Mouse (Mus musculus): ENCODE measurements around the gene Lamb1. TPM values are rescaled to one million over a fixed set of nuclear protein-coding genes. Genes with fewer than 3 reads are reported as not detected.
A peak's percentile ranks its signal among the peaks of the same experiment; 100 is the strongest.

Lamb1 gene
- polyA plus RNA-seq, 1 experiment from 2014 or later = 83.4 TPM

DNA sequence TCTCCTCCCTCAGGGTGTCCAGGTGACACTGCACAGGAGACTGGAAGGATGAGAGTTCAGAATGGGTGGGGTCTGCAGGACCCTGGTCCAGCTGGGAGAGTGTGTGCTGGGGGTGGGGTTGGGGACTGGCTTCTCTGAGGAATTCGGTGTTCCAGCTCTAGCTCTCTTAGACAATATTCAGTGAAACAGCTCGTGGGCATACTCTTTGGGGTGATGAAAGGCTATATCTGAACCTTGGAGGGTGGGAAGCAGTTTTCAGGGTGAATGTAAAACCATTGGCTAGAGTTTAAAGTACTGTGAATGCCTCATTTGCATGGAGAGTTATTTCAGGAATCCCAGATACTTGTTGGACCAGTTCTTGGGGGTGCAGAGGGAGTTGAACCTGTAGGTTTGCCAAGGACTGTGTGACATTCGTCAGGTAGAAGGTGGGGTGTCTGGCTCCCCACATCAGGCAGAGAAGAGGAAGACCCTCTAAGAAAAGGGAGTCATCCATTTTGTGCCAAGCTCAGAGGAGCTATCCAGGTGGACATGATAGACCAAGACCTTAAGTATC, 25.9 kb upstream of the Lamb1 start:
- Histone ChIP-seq H3K27me3 (replicated peaks) (no peaks in the 10 kb centered on the region), H3K4me1 (no peaks in the 10 kb centered on the region), H3K36me3 (no peaks in the 10 kb centered on the region), H3K9me3 (no peaks in the 10 kb centered on the region), H3K9ac (no peak overlapping the region), H3K4me3 (replicated peaks) (no peak overlapping the region), H3K4me2 (no peak overlapping the region), H3K27ac (no peak overlapping the region)
- ATAC-seq (ENCODE audit: insufficient read depth, low FRiP score, low read depth) = no peak
- WGBS = 64% methylated on average over 3 of the region's 3 CpGs

GRCm38 (mm10) chr12:31239798-31240197, 25.2 kb upstream of the Lamb1 start:
- 60% methylated on average over 4 of the region's 4 CpGs for WGBS
- H3K4me3 ChIP-seq (replicated peaks) = no peak overlapping the region
- H3K36me3 ChIP-seq = no peaks in the 10 kb centered on the region
- H3K27ac ChIP-seq = no peak overlapping the region
- no peak overlapping the region for H3K4me2 ChIP-seq
- ATAC-seq (ENCODE audit: insufficient read depth, low FRiP score, low read depth) = no peak
- no peaks in the 10 kb centered on the region for H3K9me3 ChIP-seq
- H3K4me1 ChIP-seq = no peaks in the 10 kb centered on the region
- H3K27me3 ChIP-seq (replicated peaks) = no peaks in the 10 kb centered on the region
- H3K9ac ChIP-seq = no peak overlapping the region

- H3K36me3 ChIP-seq = no peaks in the 10 kb centered on the region
- no peak within 1 kb of the TSS for H3K4me2 ChIP-seq
- 90% methylated on average over 5 of the region's 5 CpGs for WGBS
- H3K27me3 ChIP-seq (replicated peaks) = no peaks in the 10 kb centered on the region
- H3K27ac ChIP-seq = no peak within 1 kb of the TSS
- H3K9ac ChIP-seq = no peak within 1 kb of the TSS
- H3K4me3 ChIP-seq (replicated peaks) = no peak within 1 kb of the TSS
- H3K4me1 ChIP-seq = no peaks in the 10 kb centered on the region
- no peak for ATAC-seq (ENCODE audit: insufficient read depth, low FRiP score, low read depth)
- no peaks in the 10 kb centered on the region for H3K9me3 ChIP-seq
These were observed 24.6 kb upstream of the Lamb1 start, which contains the start of gene Gm6993 for GRCm38 (mm10) chr12:31240470-31240869. TSS of gene Gm6993 (plus strand) at chr12:31240770.

GRCm38 (mm10) chr12:31241595-31242342, 23.3 kb upstream of the Lamb1 start:
- Histone ChIP-seq H3K4me2 (no peak overlapping the region), H3K4me3 (replicated peaks) (no peak overlapping the region), H3K27ac (no peak overlapping the region), H3K36me3 (no peaks in the 10 kb centered on the region), H3K9me3 (no peaks in the 10 kb centered on the region), H3K27me3 (replicated peaks) (no peaks in the 10 kb centered on the region), H3K4me1 (0 out of 2 replicates have a peak, but pooled peaks cover 2% of the 10 kb centered on the region), H3K9ac (no peak overlapping the region)
- no peak for ATAC-seq (ENCODE audit: insufficient read depth, low FRiP score, low read depth)
- WGBS = 48% methylated on average over 6 of the region's 6 CpGs

DNA sequence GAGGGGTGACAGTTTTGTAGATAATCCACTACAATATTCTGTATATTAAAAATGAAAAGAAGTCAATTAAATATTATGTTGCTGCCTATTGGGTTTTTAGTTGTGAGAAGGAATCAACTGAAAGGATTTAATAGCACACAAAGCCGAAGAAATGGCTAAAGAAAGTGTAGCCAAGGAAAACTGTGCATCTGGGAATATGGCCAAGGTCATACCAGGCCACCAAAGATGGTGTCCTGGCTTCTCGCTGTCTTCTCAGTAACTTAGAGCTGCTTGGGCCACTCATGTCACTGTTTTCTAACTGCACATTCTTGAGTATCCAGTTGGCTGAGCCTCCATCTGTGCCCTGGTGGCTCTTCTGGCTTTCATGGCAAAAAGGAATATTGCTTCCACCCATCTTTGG, 21.0 kb upstream of the Lamb1 start:
- H3K9me3 ChIP-seq = no peaks in the 10 kb centered on the region
- no peak overlapping the region for H3K9ac ChIP-seq
- no peak overlapping the region for H3K4me3 ChIP-seq (replicated peaks)
- H3K4me1 ChIP-seq = 0 out of 2 replicates have a peak, but pooled peaks cover 7% of the 10 kb centered on the region
- H3K27me3 ChIP-seq (replicated peaks) = no peaks in the 10 kb centered on the region
- no peak overlapping the region for H3K27ac ChIP-seq
- no peaks in the 10 kb centered on the region for H3K36me3 ChIP-seq
- no peak for ATAC-seq (ENCODE audit: insufficient read depth, low FRiP score, low read depth)
- WGBS = 56% methylated on average over 2 of the region's 2 CpGs
- no peak overlapping the region for H3K4me2 ChIP-seq

GRCm38 (mm10) chr12:31244691-31245090, 20.3 kb upstream of the Lamb1 start:
- Histone ChIP-seq H3K9me3 (no peaks in the 10 kb centered on the region), H3K27ac (no peak overlapping the region), H3K9ac (no peak overlapping the region), H3K4me1 (0 out of 2 replicates have a peak, but pooled peaks cover 8% of the 10 kb centered on the region), H3K4me2 (no peak overlapping the region), H3K27me3 (replicated peaks) (no peaks in the 10 kb centered on the region), H3K4me3 (replicated peaks) (no peak overlapping the region), H3K36me3 (no peaks in the 10 kb centered on the region)
- ATAC-seq (ENCODE audit: insufficient read depth, low FRiP score, low read depth) = no peak
- 84% methylated on average over 3 of the region's 3 CpGs for WGBS

- Histone ChIP-seq H3K4me1 (0 out of 2 replicates have a peak, but pooled peaks cover 8% of the 10 kb centered on the region), H3K9ac (no peak overlapping the region), H3K9me3 (no peaks in the 10 kb centered on the region), H3K27ac (peak overlapping the region; percentile 32), H3K27me3 (replicated peaks) (no peaks in the 10 kb centered on the region), H3K36me3 (no peaks in the 10 kb centered on the region), H3K4me2 (no peak overlapping the region), H3K4me3 (replicated peaks) (no peak overlapping the region)
- no peak for ATAC-seq (ENCODE audit: insufficient read depth, low FRiP score, low read depth)
- WGBS = 49% methylated on average over 3 of the region's 3 CpGs
These were observed 18.9 kb upstream of the Lamb1 start for GRCm38 (mm10) chr12:31246153-31246552.

- H3K36me3 ChIP-seq = no peaks in the 10 kb centered on the region
- H3K4me1 ChIP-seq = 0 out of 2 replicates have a peak, but pooled peaks cover 8% of the 10 kb centered on the region
- no peaks in the 10 kb centered on the region for H3K9me3 ChIP-seq
- ATAC-seq (ENCODE audit: insufficient read depth, low FRiP score, low read depth) = no peak
- peak overlapping the region; percentile 32 for H3K27ac ChIP-seq
- H3K9ac ChIP-seq = no peak overlapping the region
- H3K4me2 ChIP-seq = no peak overlapping the region
- 49% methylated on average over 3 of the region's 3 CpGs for WGBS
- H3K4me3 ChIP-seq (replicated peaks) = no peak overlapping the region
- no peaks in the 10 kb centered on the region for H3K27me3 ChIP-seq (replicated peaks)
These were observed 18.4 kb upstream of the Lamb1 start for GRCm38 (mm10) chr12:31246615-31247014.

DNA sequence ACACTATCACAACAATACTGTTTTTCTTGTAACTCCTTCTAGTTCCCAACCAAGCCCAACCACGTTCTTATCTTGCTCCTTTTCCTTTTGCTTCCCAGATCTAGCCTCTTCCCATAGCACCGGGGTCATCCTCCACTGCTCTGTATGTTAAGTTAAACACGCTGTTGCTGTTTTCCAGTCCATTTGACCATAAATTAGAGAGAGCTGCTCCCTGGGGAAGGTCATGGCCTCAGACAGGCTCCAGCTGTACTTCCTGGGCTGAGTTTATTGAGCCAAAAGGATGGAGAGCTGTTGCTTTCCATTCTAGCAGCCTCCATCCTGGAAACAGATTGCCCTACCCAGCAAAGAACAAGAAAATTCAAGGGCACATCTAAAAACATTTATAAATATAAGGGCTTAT, 16.9 kb upstream of the Lamb1 start:
- ATAC-seq (ENCODE audit: insufficient read depth, low FRiP score, low read depth) = no peak

GRCm38 (mm10) chr12:31248681-31249080, 16.4 kb upstream of the Lamb1 start:
- no peak overlapping the region for H3K27ac ChIP-seq

More for the DNA sequence above, 16.9 kb upstream of the Lamb1 start:
- 33% methylated on average over 3 of the region's 3 CpGs for WGBS
- Histone ChIP-seq H3K9ac (no peak overlapping the region), H3K4me3 (replicated peaks) (no peak overlapping the region), H3K9me3 (no peaks in the 10 kb centered on the region), H3K27me3 (replicated peaks) (no peaks in the 10 kb centered on the region), H3K4me2 (no peak overlapping the region), H3K27ac (no peak overlapping the region), H3K36me3 (no peaks in the 10 kb centered on the region), H3K4me1 (peaks cover 13% of the 10 kb centered on the region; the same call in 1 of the 2 replicates)

GRCm38 (mm10) chr12:31252259-31252658, 12.8 kb upstream of the Lamb1 start:
- peak overlapping the region; percentile 69 for H3K27ac ChIP-seq
- H3K4me3 ChIP-seq (replicated peaks) = no peak overlapping the region
- H3K4me1 ChIP-seq = peaks cover 15% of the 10 kb centered on the region; the same call in 1 of the 2 replicates
- whole genome bisulfite sequencing = 19% methylated on average over 4 of the region's 4 CpGs
- no peaks in the 10 kb centered on the region for H3K27me3 ChIP-seq (replicated peaks)
- H3K9ac ChIP-seq = no peak overlapping the region
- ATAC-seq (ENCODE audit: insufficient read depth, low FRiP score, low read depth) = no peak
- H3K36me3 ChIP-seq = no peaks in the 10 kb centered on the region
- no peak overlapping the region for H3K4me2 ChIP-seq
- H3K9me3 ChIP-seq = no peaks in the 10 kb centered on the region

More at GRCm38 (mm10) chr12:31248681-31249080, 16.4 kb upstream of the Lamb1 start:
- Histone ChIP-seq H3K4me2 (no peak overlapping the region), H3K4me1 (peaks cover 13% of the 10 kb centered on the region; the same call in 1 of the 2 replicates), H3K4me3 (replicated peaks) (no peak overlapping the region), H3K27me3 (replicated peaks) (no peaks in the 10 kb centered on the region), H3K9ac (no peak overlapping the region), H3K9me3 (no peaks in the 10 kb centered on the region), H3K36me3 (no peaks in the 10 kb centered on the region)
- 46% methylated on average over 10 of the region's 10 CpGs for WGBS
- no peak for ATAC-seq (ENCODE audit: insufficient read depth, low FRiP score, low read depth)

GRCm38 (mm10) chr12:31254978-31255377, 10.1 kb upstream of the Lamb1 start:
- Histone ChIP-seq H3K27ac (peak overlapping the region; percentile 50; the same call in 1 of the 2 replicates), H3K9ac (no peak overlapping the region), H3K4me2 (no peak overlapping the region), H3K9me3 (no peaks in the 10 kb centered on the region), H3K27me3 (replicated peaks) (no peaks in the 10 kb centered on the region), H3K4me1 (peaks cover 9% of the 10 kb centered on the region; the same call in 1 of the 2 replicates), H3K4me3 (replicated peaks) (no peak overlapping the region), H3K36me3 (no peaks in the 10 kb centered on the region)
- ATAC-seq (ENCODE audit: insufficient read depth, low FRiP score, low read depth) = no peak
- WGBS = 63% methylated on average over 8 of the region's 8 CpGs

Data from stomach, embryonic 15.5 days (tissue).